Mouse (Mus musculus) granulocyte monocyte progenitor cell, adult 5-6 weeks (primary cell): ENCODE results near the gene Gm10840. TPM values are rescaled to one million over a fixed set of nuclear protein-coding genes. Genes with fewer than 3 reads are reported as not detected.
"Not testable (repeated sequence)": the region's sequence is repeated elsewhere in the genome, so short reads cannot be mapped to it uniquely, and the experiment has no call there.

Experiments used
- ATAC-seq: replicated peaks from 2 replicates; pipeline ENCODE4 v1.8.0; 2016; ENCODE audit warnings: mild to moderate bottlenecking, moderate TSS enrichment, inconsistent platforms; ENCODE audit not compliant: poor library complexity, severe bottlenecking
- total RNA-seq, 2 experiments: library from RNA; stranded (forward) in 1 of 2; stranded (reverse) in 1 of 2; fragments of 200-712, 200-1000 nt in 1 of 2; fragments of >200 nt in 1 of 2; fragmentation: Nextera tagmentation in 1 of 2; gene quantifications; 2 replicates each; pipeline ENCODE4 v1.2.3; 2014 to 2017

Gm10840 gene
- total RNA-seq (2014; fragmentation: Nextera tagmentation) (not detected in 2 replicates), total RNA-seq (2017) (not detected in 2 replicates)

GRCm38 (mm10) chr11:106160841-106161721, at the start of gene Gm10840, which contains the start of gene Limd2:
Gene Gm10840, plus strand, starts transcription at chr11:106160850.
Gene Limd2, minus strand, starts transcription at chr11:106160860.
- no peak for ATAC-seq

GRCm38 (mm10) chr11:106111688-106112087, 49.0 kb upstream of the Gm10840 start:
- ATAC-seq, result no peak

GRCm38 (mm10) chr11:106122221-106122620, 38.4 kb upstream of the Gm10840 start:
- ATAC-seq, result peak; percentile 14; the same call in 1 of the 2 replicates

GRCm38 (mm10) chr11:106122736-106123135, 37.9 kb upstream of the Gm10840 start:
- peak; percentile 98 for ATAC-seq

- ATAC-seq, result no peak
Measured at GRCm38 (mm10) chr11:106124784-106125183, 35.9 kb upstream of the Gm10840 start.

GRCm38 (mm10) chr11:106125827-106126226, 34.8 kb upstream of the Gm10840 start:
- no peak for ATAC-seq

GRCm38 (mm10) chr11:106126727-106127373, 33.8 kb upstream of the Gm10840 start:
- ATAC-seq, result not testable (repeated sequence)

GRCm38 (mm10) chr11:106129477-106129876, 31.2 kb upstream of the Gm10840 start:
- no peak for ATAC-seq

GRCm38 (mm10) chr11:106132516-106132915, 28.1 kb upstream of the Gm10840 start:
- no peak for ATAC-seq

- peak; percentile 96 for ATAC-seq
Measured at GRCm38 (mm10) chr11:106134580-106135528, 25.8 kb upstream of the Gm10840 start.

- ATAC-seq, result no peak
Measured at GRCm38 (mm10) chr11:106151219-106151618, 9.4 kb upstream of the Gm10840 start.

GRCm38 (mm10) chr11:106152132-106152531, 8.5 kb upstream of the Gm10840 start:
- 0 out of 2 replicates have a peak, but pooled peaks have one; percentile 6 for ATAC-seq

- ATAC-seq, result no peak
Measured at GRCm38 (mm10) chr11:106154091-106154490, 6.6 kb upstream of the Gm10840 start.

GRCm38 (mm10) chr11:106154770-106155169, 5.9 kb upstream of the Gm10840 start:
- ATAC-seq, result no peak

- ATAC-seq, result no peak
Measured at GRCm38 (mm10) chr11:106155761-106156160, 4.9 kb upstream of the Gm10840 start.

- no peak for ATAC-seq
Measured at GRCm38 (mm10) chr11:106156257-106156656, 4.4 kb upstream of the Gm10840 start.

GRCm38 (mm10) chr11:106157154-106157553, 3.5 kb upstream of the Gm10840 start:
- ATAC-seq, result no peak

GRCm38 (mm10) chr11:106158081-106158929, 2.3 kb upstream of the Gm10840 start:
- no peak; the same call in 1 of the 2 replicates for ATAC-seq

GRCm38 (mm10) chr11:106158930-106159215, 1.8 kb upstream of the Gm10840 start:
- no peak for ATAC-seq
